Mouse (Mus musculus): ENCODE measurements at regions not wholly inside any gene's neighbourhood (a gene's known extent, or its start where the extent isn't known, plus 50 kb on each side); places are given as distances from the start of the nearest gene placed in this dataset.
"Not testable (repeated sequence)": the region's sequence is repeated elsewhere in the genome, so short reads cannot be mapped to it uniquely, and the experiment has no call there.

DNA sequence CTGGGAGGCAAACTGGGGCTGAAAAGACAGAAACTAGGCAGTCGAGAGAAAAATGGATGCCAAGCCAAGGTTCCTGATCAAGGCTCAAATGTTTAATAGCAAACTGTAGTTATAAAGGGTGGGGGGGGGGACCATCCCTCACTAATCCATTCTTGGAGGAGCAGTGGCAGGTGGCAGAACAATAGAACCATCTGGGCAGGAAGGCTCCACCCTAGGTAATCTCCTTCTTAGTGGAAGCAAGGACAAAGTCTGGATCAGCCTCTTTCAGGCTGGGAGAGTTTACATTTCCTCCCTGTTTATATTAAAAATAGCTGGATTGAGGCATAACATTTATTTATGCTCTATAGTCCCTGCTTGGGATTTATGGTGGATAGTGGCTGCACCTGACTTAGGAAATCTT lies 180.8 kb downstream of the Cdh9 start:
- no peak for DNase-seq (ENCODE audit: low spot score in 2 of 2)

DNA sequence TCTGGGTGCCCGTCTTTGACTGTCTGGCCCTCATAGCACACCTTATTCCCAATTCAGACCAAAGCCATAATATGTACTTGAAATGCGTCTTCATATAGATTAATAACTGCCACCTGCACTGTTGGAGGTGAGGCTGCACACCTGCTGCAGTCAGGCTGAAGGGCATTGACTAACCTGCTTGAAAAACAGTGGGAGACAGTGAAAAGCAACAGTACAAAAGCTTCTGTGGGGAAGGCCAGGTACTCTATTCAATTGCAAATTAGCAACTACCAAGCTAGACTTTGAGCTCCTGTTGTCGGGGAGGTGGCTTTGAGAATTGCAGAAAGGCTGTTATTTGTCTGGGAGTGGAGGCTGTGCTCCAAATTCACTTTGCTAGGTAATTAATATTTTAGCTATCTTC lies 181.4 kb downstream of the Cdh9 start:
- DNase-seq (ENCODE audit: low spot score in 2 of 2): not testable (repeated sequence)

DNA sequence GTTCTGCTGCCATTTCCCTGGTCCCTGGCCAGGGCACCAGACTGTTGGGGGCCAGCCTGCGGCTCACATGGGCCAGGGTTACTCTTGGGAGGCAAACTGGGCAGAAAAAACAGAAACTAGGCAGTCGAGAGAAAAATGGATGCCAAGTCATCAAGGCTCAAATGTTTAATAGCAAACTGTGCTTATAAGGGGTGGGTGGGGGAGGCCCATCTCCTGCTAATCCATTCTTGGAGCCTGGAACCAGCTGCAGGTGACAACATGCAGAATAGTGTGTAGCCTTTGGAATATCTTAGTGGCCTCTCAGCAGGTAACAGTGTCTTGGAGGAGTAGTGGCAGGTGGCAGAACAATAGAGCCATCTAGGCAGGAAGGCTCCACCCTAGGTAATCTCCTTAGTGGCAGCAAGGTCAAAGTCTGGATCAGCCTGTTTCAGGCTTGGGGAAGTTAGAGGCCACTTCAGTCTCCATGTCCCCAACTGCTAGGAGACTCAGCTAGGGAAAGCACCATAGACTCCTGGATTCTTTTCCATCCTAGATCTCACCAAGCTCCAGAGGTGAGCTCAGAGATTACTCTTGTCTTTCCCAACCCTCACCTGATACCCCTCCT lies 186.5 kb downstream of the Cdh9 start:
- no peak for DNase-seq (ENCODE audit: low spot score in 2 of 2)

DNA sequence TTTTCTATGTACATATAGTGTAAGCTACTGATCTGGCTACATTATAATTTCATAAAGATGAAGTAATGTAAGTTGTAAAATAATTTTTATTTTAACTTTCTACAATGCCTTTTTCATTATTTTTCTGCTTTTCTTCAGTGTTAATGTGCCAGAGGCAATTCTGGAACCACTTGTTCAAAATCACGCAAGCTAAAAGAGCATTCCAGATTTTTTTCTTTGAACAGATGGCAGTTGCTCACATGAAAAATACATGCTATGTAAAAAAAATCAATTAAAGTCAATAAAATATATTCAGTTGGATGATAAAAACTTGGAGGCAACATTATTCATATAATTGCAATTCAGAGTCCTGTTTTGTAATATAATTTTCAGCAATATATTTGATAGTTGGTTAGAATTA lies 194.7 kb downstream of the Cdh9 start:
- DNase-seq (ENCODE audit: low spot score in 2 of 2): no peak

DNA sequence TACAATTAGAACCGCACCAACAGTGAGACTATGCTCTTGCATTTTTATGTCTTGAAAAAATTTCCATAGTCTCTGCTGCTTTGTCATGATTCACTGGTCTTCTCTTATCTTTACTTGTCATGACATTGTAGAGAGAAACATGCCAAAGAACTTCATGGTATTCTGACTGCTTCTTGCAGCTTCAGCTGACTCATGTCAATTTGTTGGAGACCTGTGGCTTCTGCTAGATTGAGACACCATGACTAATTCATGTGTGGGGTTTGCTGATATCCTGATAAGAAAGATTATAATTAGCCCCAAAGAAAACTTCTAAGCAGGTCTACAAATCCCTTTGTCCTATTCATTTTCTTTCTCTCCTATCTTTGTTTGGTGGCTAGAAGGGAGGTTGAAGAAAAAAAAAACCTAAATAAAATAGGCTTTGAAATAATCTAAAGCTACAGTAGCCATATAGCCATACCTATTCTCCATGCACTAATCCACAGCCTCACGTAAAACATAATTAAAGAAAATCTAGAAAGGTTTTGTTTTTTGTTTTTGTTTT lies 204.7 kb downstream of the Cdh9 start:
- DNase-seq (ENCODE audit: low spot score in 2 of 2): no peak

DNA sequence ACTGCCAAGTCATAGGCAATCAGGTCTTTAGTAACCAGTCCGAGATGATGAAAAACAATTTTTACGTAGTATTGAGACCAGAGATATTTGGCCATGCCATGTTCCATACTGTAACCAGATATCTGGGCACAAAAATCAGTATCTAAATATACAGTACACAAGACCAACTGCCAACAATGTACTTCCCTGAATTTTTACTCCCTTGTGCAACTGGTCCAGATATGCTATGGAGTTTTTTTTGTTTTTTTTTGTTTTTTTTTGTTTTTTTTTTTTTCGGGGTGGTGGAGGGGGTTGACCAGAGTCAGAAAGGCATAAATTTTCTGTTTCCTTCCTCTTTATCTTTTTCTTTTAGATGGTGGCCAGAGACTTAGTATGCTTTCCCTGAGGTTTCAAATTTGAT lies 205.9 kb downstream of the Cdh9 start:
- DNase-seq (ENCODE audit: low spot score in 2 of 2): no peak

DNA sequence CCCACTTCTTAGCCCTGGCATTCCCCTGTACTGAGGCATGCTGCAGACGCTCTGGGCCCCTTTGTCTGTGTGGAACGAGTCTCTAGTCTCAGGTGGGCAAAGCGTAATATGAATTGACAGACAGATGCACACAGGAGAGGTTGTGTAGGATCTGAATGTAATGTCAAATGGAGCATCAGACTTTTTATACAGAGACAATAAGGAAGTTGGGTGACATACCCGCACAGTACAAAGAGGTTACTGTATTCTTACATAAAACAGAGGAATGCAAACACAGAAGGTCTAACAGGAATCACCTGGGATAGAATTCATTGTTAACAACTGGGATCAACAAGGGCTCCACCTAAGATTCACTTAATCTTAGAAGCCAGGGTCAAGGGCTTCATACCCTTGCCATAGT lies 247.3 kb downstream of the Cdh9 start:
- not testable (repeated sequence) for DNase-seq (ENCODE audit: low spot score in 2 of 2)

DNA sequence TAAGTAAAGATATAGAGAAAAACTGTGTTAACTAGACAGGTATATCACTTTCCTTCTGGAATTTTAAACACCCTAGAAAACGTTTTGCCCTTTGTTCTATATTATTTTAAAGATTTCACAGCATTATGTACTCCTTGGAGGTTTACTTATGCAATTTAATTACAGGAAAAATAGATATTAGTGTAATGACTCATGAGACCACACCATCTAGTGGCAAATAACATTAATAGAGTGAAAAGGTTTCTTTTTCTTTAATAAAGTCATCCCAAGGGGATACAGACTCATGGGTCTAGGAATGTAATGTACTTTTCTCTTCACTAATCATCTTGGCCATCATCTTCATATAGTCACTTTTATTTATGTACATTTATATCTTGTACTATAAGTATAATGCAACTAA lies 262.3 kb downstream of the Cdh9 start:
- no peak for DNase-seq (ENCODE audit: low spot score in 2 of 2)

DNA sequence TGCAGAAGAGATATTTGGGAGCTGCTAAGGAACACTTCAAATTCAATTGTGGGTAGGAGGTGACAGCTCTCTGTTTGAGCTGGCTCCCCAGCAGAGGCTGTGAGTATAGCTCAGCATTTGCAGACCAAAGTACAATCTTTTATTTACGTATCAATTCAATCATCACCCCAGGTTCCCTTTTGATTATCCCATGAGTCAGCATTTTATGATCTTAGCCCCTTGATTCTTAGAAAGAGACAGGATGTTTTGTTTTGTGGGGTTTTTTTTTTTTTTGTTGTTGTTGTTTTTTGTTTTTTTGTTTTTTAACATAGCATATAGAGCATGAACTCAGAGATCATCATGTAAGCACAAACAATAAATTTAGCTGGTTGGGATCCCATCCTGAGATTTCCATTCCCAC lies 267.1 kb downstream of the Cdh9 start:
- DNase-seq (ENCODE audit: low spot score in 2 of 2): no peak

DNA sequence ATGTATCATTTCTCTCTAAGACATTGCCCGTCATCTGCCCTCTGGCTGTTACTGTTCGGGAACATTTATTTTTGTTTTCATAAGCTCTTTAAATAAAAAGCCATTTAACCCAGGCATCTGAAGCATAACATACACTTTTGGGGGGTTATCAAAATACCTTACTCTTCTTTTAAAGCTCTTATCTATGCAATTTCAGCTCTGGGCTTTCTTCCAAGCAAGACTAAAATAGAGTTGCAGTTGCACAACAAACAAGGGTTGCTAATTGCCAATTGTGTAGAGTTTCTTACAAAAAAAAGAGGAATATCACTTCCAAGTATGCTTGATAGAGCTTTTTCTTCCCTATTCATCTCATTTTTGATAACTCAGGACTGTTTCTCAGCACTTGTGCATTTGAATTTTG lies 277.6 kb downstream of the Cdh9 start:
- DNase-seq (ENCODE audit: low spot score in 2 of 2): no peak

DNA sequence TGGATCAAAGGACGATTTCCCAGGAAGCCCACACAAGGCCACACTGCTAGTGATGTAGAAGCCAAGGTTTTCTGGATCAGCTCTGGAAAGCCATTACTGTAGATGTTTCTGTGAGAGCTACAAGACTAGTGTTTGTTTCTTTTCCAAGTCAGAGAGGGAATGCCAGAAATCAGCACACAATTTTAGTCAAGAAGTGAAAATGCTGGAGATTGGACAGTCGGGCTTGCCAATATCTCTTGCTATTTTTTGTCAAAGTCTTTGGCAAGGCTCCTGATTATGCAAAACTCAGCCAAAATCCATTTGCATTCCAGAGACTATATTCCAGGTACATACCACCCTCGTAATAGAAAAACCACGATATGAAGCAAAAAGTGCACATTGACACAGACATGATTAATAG lies 279.3 kb downstream of the Cdh9 start:
- no peak for DNase-seq (ENCODE audit: low spot score in 2 of 2)

DNA sequence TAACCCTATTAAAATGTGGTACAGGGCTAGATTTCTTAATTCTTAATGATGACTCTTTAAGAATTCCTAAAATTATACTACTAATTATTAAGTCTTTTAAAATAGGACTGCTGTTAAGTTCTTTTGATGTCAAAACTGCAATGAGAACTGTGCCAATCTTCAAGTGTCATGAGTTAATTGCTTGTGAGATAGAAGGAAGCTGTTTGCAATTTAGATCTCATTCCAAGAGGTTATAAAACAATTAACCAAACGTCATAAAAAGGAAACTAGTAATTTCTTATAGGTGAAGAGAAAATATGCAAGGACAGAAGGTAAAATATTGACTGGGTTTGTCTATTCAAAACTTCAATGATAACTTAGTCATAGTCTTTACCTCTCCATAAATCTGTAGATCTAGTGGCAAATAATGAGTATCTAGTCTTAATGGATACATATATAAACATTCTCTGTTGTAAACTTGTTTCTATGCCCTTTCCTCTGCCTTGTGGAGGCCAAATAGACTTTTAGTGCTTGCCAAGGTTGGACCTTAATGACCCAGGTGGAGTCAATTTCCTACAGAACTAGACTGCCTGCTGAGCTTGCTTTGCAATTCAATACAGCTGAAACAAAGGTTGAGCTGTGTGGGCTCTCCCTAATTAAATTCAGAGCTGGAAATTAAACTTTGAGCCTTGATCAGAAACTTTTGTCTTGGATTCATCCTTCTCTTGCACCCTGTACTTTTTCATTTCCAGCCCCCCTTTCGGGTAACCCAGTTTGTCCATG lies 320.5 kb downstream of the Cdh9 start:
- DNase-seq (ENCODE audit: low spot score in 2 of 2): no peak

DNA sequence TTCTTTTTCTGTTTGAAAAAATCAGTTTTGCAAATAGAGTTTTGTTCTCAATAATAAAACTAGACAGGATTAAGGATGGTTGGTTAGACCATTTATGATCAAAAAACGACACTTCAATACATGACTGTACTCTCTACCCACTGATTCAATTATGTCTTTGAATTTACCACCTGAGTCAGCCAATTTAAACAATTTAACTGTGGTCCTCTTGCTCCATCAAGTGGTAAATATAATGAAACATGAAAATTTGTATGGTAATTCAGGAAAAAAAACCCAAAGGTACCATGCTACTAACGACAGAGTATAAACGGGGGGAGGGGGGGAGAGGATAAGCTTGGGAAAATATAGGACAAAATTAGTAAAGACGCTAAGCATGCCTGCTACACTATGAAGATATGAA lies 341.2 kb downstream of the Cdh9 start:
- no peak for DNase-seq (ENCODE audit: low spot score in 2 of 2)

DNA sequence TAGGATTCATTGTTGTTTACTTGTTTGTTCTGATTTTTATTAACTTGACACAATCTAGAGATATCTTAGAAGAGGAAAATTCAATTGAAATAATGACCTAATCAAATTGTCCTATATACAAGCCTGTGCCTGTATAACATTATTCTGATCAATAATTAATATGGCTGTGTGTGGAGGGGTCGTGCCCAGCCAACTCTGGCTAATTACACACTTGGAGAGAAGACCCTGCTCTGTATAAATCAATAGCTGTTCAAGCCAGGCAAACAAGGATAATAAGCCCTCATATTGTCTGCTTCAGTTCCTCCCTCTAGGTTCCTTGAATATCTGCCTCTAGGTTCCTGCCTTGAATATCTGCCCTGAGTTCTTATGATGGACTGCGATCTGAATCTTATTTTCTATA lies 355.5 kb downstream of the Cdh9 start:
- no peak for DNase-seq (ENCODE audit: low spot score in 2 of 2)

DNA sequence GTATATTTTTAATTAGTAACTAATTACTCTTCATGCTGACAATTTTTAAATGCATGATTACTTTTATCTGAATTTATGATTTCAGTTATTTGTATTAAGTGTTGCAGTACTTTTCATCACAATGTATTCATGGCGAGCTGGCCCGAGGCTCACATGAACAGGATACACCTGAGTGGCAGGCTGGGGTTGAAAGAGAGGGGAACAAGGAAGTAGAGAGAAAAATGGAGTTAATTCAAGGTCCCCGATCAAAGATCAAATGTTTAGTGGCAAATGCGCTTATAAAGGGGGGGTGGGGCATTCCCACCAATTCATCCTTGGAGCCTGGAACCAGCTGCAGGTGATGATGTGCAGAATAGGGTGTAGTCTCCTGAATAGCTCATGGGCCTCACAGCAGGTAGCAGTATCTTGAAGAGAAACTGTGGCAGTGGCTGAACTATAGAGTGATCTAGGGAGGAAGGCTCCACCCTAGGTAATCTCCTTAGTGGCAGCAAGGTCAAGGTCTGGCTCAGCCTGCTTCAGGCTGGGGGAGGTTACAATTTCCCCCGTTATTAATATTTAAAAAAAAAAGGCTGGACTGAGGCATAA lies 360.2 kb downstream of the Cdh9 start:
- no peak for DNase-seq (ENCODE audit: low spot score in 2 of 2)

DNA sequence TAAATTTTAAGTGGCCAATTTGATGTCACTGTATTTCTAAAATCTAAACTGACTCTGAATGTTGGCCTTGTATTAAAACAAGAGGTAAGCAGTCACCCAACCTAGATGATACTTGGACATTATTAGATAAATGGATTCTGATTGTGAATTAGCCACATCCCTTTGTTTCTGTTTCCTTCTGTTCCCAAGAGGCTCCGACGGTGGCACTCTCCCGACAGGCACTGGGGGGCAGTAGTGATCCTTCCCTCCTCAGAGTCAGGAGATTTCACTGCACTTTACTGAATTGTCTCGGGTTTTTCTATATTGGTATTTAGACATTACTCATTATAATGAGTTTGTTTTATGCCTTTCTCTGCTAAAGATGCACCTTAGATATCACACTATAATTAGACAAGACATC lies 370.4 kb downstream of the Cdh9 start:
- DNase-seq (ENCODE audit: low spot score in 2 of 2): peak in 1 of 2 experiments; percentile 12

DNA sequence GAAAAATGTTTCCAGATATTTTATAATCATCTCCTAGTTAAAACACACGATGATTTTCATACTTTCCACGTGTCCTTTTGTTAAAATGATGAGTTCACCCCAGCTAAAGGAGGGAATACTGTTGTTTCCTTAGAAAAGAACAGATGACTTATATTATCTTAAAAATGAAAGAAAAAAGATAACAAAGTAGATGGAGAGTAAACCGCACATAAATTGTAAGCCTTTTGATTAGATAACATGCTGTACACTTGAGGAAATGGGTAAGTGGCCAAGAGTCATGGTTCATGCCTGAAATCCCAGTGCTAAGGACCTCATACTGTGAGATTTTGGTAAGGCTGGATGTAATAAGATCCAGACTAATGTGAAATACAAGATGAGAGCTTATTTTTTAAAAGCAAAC lies 372.6 kb downstream of the Cdh9 start:
- DNase-seq (ENCODE audit: low spot score in 2 of 2): no peak

DNA sequence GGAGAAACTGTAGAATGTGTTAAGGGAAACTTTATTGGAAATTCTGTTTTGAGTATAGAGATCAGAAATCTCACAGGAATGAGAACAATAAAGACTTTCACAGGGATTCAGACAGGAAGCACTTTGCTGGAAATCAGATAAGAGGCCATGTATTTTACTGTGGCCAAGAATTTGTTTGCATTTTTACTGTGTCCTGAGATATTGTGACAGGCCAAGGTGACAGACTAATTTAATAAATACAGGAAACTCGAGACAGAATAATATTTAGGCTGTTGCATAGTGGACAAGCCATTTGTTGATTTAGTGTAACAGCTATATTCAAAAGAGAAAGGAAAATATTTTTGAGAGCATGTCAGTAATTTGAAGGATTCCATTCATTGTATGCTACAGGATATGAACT lies 407.2 kb downstream of the Cdh9 start:
- no peak for DNase-seq (ENCODE audit: low spot score in 2 of 2)

DNA sequence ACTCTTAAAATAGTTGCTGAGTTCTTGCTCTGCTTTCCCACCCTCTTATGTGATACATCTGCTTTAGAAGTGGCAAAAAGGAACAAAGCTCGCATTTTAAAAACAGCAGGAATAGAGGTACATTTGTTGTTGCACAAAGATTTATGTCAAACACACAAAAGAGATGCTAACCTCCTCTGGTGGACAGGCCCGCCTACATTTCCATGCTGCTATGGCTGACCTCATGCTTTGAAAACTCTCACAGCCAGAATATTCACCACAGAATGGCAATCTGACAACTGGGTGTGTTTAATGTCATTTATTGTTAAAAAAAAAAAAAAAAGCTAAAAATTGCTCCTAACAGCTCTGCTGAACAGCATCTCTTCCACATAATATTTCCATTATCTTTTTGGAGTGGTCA lies 451.6 kb downstream of the Cdh9 start:
- no peak for DNase-seq (ENCODE audit: low spot score in 2 of 2)

DNA sequence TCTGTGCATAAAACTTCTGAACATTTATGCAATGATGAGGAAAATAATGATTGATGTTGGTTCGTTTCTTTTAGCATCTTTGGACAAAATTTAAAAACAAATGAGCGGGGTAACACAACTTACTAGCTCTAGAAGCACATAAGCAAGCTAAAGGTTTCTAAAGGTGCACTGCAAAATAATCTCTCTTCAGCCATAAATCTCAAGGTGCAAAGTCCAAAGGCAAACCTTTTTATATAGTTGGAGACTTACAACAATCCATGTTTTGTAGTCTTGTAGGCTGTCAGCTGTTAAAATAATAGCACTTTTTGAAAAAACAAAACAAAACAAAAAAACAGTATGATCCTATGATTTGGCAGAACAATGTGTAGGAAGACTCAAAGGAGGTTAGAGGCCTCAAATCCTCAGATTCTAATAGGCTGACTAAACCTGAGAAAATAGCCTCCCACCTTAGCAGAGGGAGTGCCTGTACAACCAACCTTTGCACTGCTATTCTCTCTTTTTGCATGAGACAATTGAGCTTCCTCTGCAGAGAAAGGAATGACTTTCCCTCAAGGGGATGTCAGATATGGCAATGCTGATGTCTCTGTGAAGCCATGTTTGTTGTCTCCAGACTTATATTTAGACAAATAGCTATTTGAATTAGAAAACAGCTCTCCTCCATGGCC lies 452.9 kb downstream of the Cdh9 start:
- DNase-seq (ENCODE audit: low spot score in 2 of 2): no peak

DNA sequence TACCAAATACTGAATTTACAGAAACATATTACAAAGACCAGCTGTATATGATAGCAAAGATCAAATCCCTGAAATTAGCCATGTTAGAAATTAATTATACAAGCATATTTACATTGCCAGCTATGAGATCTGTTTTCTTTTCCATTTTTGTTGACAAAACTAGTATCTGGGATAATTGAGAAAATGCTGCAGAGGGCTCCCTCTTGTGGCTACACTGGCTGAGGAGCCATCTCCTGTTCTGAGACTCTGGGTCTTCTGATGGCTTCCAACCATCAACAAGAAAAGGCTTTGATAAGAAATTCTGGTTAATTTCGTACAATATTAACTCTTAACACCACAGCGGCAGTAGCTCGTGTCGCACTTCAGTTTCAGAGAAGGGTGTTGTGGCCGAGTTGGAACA lies 466.9 kb downstream of the Cdh9 start:
- no peak for DNase-seq (ENCODE audit: low spot score in 2 of 2)

DNA sequence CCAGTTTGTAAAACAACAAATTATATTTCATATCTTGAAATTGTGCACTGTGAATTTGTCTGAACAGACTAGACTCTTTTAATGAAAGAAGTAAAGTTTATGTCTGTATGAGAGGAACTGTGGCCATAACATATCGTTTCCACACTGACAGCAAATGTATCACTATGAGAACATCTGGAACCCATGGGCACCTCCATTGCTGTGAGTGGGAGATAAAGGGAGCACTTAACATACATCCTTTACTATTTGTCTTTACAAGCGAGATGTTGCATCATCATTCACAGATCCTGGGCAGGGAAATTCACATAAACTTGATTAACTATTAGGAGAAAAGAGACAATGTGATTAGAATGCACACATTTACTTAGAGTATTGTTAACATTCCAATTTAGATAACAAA lies 476.2 kb downstream of the Cdh9 start:
- no peak for DNase-seq (ENCODE audit: low spot score in 2 of 2)

Data from adrenal gland, postnatal 4 days (tissue).